Mouse (Mus musculus): ENCODE results near the gene Fez2. TPM values are rescaled to one million over a fixed set of nuclear protein-coding genes. Genes with fewer than 3 reads are reported as not detected.

Gene Fez2
- polyA plus RNA-seq, 1 experiment: 14.9 TPM

- TF ChIP-seq POLR2A (IDR thresholded peaks at IDR 0.05; ENCODE audit: control insufficient read depth, extremely low read depth, insufficient read depth, low read length, poor library complexity) (no peak), CTCF (IDR thresholded peaks at IDR 0.05; ENCODE audit: borderline replicate concordance, control insufficient read depth, extremely low read depth, insufficient read depth, low read length, poor library complexity) (no peak)
- Histone ChIP-seq H3K4me3 (ENCODE audit: control insufficient read depth, insufficient read depth, low read length) (no peak overlapping the region), H3K27me3 (ENCODE audit: control insufficient read depth, insufficient read depth, low read length) (no peaks in the 10 kb centered on the region), H3K27ac (ENCODE audit: control insufficient read depth, insufficient read depth, low read length) (no peak overlapping the region), H3K4me1 (replicated peaks; ENCODE audit: control insufficient read depth, insufficient read depth, low read length) (no peaks in the 10 kb centered on the region), H3K36me3 (ENCODE audit: control insufficient read depth, insufficient read depth, low read length) (no peaks in the 10 kb centered on the region)
- no peak for DNase-seq
- 87% methylated on average over 18 of the region's 18 CpGs for WGBS
Observed at GRCm38 (mm10) chr17:78322369-78323335, 95.3 kb downstream of the Fez2 start.

- Histone ChIP-seq H3K4me1 (replicated peaks; ENCODE audit: control insufficient read depth, insufficient read depth, low read length) (no peaks in the 10 kb centered on the region), H3K27me3 (ENCODE audit: control insufficient read depth, insufficient read depth, low read length) (no peaks in the 10 kb centered on the region), H3K4me3 (ENCODE audit: control insufficient read depth, insufficient read depth, low read length) (no peak overlapping the region), H3K36me3 (ENCODE audit: control insufficient read depth, insufficient read depth, low read length) (no peaks in the 10 kb centered on the region), H3K27ac (ENCODE audit: control insufficient read depth, insufficient read depth, low read length) (no peak overlapping the region)
- WGBS: 96% methylated on average over 11 of the region's 11 CpGs
- no peak for DNase-seq
- TF ChIP-seq POLR2A (IDR thresholded peaks at IDR 0.05; ENCODE audit: control insufficient read depth, extremely low read depth, insufficient read depth, low read length, poor library complexity) (no peak), CTCF (IDR thresholded peaks at IDR 0.05; ENCODE audit: borderline replicate concordance, control insufficient read depth, extremely low read depth, insufficient read depth, low read length, poor library complexity) (no peak)
Observed at GRCm38 (mm10) chr17:78321216-78321835, 96.6 kb downstream of the Fez2 start.

Other genes with a start within 250 kb of the Fez2 start
- gene Crim1, start 217.9 kb downstream of the Fez2 start, polyA plus RNA-seq (2012; rRNA removed): 12.2 and 19.2 TPM in 2 replicates
- gene Vit, start 89.9 kb upstream of the Fez2 start, polyA plus RNA-seq (2012; rRNA removed): 0.77 and 1.0 TPM in 2 replicates

Data from thymus, adult 2 months (tissue).